Mouse (Mus musculus) heart, postnatal 0 days (tissue): ENCODE data around the gene Gnas.

Experiments used
- CTCF ChIP-seq: IDR thresholded peaks from 2 replicates; pipeline ENCODE4 v1.5.1; 2016; ENCODE audit warnings: antibody characterized with exemption, control low read depth, low read depth
- EP300 ChIP-seq: IDR thresholded peaks from 2 replicates; pipeline ENCODE4 v1.6.1; 2016; ENCODE audit warnings: antibody characterized with exemption, low read depth

- TF ChIP-seq CTCF (no peak), EP300 (no peak)
These were observed 12.7 kb upstream of the Gnas start for GRCm38 (mm10) chr2:174271459-174271858.
